Mouse (Mus musculus) lung, postnatal 0 days (tissue): ENCODE data around the gene Caprin2. TPM values are rescaled to one million over a fixed set of nuclear protein-coding genes. Genes with fewer than 3 reads are reported as not detected.

ENCODE experiments used
- ATAC-seq: fragments of 200-750 bp; cut with Nextera tagmentation; 2 replicates; pipeline ENCODE4 v1.8.0; 2017; ENCODE audit warnings: moderate library complexity
- DNase-seq: peaks from one replicate; pipeline ENCODE4 v3.0.0-alpha.2; 2016; ENCODE audit warnings: low spot score
- H3K27ac ChIP-seq: fragments of 300-500 bp; sonication (generic); 2 replicates; pipeline ENCODE4 v1.5.1; 2014; ENCODE audit warnings: antibody characterized with exemption, mild to moderate bottlenecking, low read length, mixed read lengths
- H3K27me3 ChIP-seq: fragments of 300-500 bp; sonication (generic); replicated peaks from 2 replicates; pipeline ENCODE4 v1.6.1; 2014; ENCODE audit warnings: low read length, mixed read lengths; ENCODE audit not compliant: insufficient read depth
- H3K36me3 ChIP-seq: fragments of 300-500 bp; sonication (generic); 2 replicates; pipeline ENCODE4 v1.6.1; 2014; ENCODE audit warnings: low read length, mixed read lengths; ENCODE audit not compliant: insufficient read depth
- H3K4me1 ChIP-seq: fragments of 300-500 bp; sonication (generic); 2 replicates; pipeline ENCODE4 v1.6.1; 2014; ENCODE audit warnings: antibody characterized with exemption, low read depth, low read length, mixed read lengths; ENCODE audit not compliant: insufficient read depth
- H3K4me2 ChIP-seq: fragments of 300-500 bp; sonication (generic); replicated peaks from 2 replicates; pipeline ENCODE4 v1.6.1; 2014; ENCODE audit warnings: low read depth, mild to moderate bottlenecking, low read length, moderate library complexity, mixed read lengths
- H3K4me3 ChIP-seq: fragments of 300-500 bp; sonication (generic); 2 replicates; pipeline ENCODE4 v1.5.1; 2014; ENCODE audit warnings: low read depth, low read length
- H3K9ac ChIP-seq: fragments of 300-500 bp; sonication (generic); replicated peaks from 2 replicates; pipeline ENCODE4 v1.6.1; 2014; ENCODE audit warnings: low read depth, mild to moderate bottlenecking
- H3K9me3 ChIP-seq: fragments of 300-500 bp; sonication (generic); 2 replicates; pipeline ENCODE4 v1.6.1; 2016; ENCODE audit warnings: low read length, mixed read lengths
- CTCF ChIP-seq: IDR thresholded peaks from 2 replicates; pipeline ENCODE4 v1.5.1; 2016; ENCODE audit warnings: antibody characterized with exemption, mild to moderate bottlenecking
- EP300 ChIP-seq: IDR thresholded peaks from 2 replicates; pipeline ENCODE4 v1.6.1; 2016; ENCODE audit warnings: antibody characterized with exemption, mild to moderate bottlenecking, control low read depth
- WGBS: fragments of 180-500 bp; shearing (Covaris S2); extraction: QIAGEN DNeasy Blood & Tissue Kit; methylation state at CpG from one replicate; pipeline ENCODE4 v1.1.7; 2014; 5-methylcytosine and 5-hydroxymethylcytosine counted together
- polyA plus RNA-seq: library from polyadenylated mRNA; unstranded; fragments of >200 nt; fragmentation: Nextera tagmentation; extraction: Ambion mirVana; gene quantifications from 2 replicates; pipeline ENCODE4 v1.2.1, GENCODE M21; 2015

Caprin2 gene
- polyA plus RNA-seq, 1 experiment from 2014 or later: 3.8 TPM

DNA sequence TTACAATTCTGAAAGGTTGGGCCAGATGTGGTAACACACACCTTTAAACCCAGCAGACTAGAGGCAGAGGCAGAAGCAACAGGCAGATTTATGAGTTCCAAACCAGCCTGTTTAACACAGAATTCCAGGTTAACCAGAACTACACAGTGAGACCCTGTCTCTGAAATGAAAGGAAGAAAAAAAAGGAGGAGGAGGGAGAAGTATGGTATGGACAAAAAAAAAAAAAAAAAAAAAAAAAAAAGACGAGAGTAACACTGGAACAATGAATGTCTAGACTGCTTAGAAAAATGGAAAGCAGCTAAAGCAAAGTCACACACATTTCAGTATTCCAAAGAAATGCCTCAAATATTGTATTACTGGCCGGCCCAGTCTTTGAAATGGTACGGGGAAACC is 65.7 kb downstream of the Caprin2 start:
- H3K4me1 ChIP-seq: peaks cover 4% of the 10 kb centered on the region; the same call in 1 of the 2 replicates
- no peak for ATAC-seq
- H3K9me3 ChIP-seq: no peaks in the 10 kb centered on the region
- peak overlapping the region; percentile 83 for H3K4me2 ChIP-seq
- DNase-seq: no peak
- H3K27me3 ChIP-seq: no peaks in the 10 kb centered on the region
- H3K4me3 ChIP-seq: peak overlapping the region; percentile 96
- TF ChIP-seq EP300 (no peak), CTCF (no peak)
- H3K9ac ChIP-seq: peak overlapping the region; percentile 50
- H3K27ac ChIP-seq: no peak overlapping the region
- no peaks in the 10 kb centered on the region for H3K36me3 ChIP-seq
- 0% methylated on average over 2 of the region's 3 CpGs for WGBS

DNA sequence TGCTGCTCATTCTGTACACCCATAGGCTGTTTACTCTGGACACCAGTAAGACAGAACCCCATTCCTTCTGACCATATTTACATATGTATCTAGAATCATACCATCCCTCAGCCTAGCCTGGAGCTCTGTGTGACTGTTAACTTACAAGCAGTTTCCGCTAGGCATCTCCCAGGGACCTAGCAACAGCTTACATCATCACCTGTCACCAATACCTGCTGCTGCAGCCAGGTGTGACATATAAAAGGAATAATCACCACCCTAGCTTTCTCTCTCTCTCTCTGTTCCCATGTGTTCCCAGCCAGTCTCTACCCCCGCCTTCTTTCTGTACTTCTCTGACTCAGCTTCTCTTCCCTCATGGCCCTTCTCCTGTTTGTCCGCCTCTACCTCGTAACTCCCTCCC is 69.9 kb downstream of the Caprin2 start:
- TF ChIP-seq EP300: no peak
- no peak for TF ChIP-seq CTCF
- no peak overlapping the region for H3K9ac ChIP-seq
- 77% methylated on average over 4 of the region's 4 CpGs for WGBS
- no peaks in the 10 kb centered on the region for H3K27me3 ChIP-seq
- H3K36me3 ChIP-seq: no peaks in the 10 kb centered on the region
- no peak for ATAC-seq
- H3K9me3 ChIP-seq: no peaks in the 10 kb centered on the region
- no peak overlapping the region for H3K4me3 ChIP-seq
- peaks cover 4% of the 10 kb centered on the region; the same call in 1 of the 2 replicates for H3K4me1 ChIP-seq
- H3K4me2 ChIP-seq: no peak overlapping the region
- no peak overlapping the region for H3K27ac ChIP-seq
- DNase-seq: no peak

DNA sequence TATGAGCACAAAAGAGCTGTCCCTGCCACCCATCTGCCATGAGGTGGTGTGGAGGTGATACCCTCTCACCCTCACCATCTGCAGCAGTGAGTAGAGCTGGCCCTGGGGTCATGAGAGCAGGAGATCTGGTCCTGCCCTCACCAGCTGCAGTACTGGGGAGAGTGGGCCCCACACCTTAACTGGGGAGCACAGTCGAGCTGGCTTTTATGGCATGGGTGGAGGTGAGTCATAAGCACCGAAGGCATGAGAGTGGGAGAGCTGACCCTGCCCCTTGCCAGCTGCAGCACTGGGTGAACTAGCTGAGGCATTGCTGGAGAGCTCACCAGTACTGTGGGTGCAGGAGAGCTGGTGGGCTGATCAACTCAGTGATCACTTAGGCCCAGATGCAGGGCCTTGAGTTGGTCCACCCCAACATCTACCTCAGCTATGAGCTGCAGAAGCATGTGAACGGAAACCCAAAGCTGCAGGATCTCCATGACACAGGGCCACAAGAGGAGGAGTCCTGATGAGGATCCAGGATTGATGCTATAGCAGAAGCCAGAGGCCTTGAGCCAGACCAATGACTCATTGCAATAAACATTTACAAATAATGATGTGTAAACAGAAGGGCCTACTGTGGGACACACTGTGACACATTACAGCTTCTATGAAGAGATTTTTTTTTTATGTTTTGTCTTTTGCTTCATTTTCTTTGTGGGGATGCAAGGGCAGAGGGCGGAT is 77.3 kb downstream of the Caprin2 start:
- ATAC-seq (peak; percentile 83), DNase-seq (peak; percentile 43)
- Histone ChIP-seq H3K9ac (no peak overlapping the region), H3K4me3 (no peak overlapping the region), H3K27ac (no peak overlapping the region), H3K27me3 (no peaks in the 10 kb centered on the region), H3K36me3 (peaks cover 13% of the 10 kb centered on the region; the same call in 1 of the 2 replicates), H3K9me3 (no peaks in the 10 kb centered on the region), H3K4me1 (no peaks in the 10 kb centered on the region), H3K4me2 (no peak overlapping the region)
- WGBS: 76% methylated on average over 4 of the region's 4 CpGs
- peak; percentile 44; the same call in 1 of the 2 replicates for TF ChIP-seq EP300
- no peak for TF ChIP-seq CTCF

DNA sequence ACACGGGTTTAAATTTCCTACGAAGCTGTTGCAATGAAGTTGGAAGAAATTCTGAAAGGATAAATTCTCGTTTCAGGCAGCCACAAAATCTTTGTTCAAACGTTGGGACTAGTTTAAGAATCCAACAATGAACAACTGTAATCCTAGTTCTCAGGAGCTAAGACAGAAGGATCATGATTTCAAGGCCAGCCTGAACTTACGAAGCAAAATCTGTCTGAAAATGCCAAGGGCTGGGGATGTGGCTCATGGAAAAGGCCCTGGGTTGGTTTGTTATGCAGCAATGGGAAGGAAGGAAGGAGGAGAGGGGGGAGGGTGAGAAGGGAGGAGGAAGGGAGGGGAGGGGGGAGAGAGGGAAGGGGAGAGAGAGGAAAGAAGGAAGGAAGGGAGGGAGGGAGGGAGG is 79.3 kb downstream of the Caprin2 start:
- Histone ChIP-seq H3K9ac (no peak overlapping the region), H3K36me3 (peaks cover 14% of the 10 kb centered on the region; the same call in 1 of the 2 replicates), H3K4me3 (no peak overlapping the region), H3K27ac (no peak overlapping the region), H3K9me3 (no peaks in the 10 kb centered on the region), H3K4me1 (no peaks in the 10 kb centered on the region), H3K4me2 (no peak overlapping the region), H3K27me3 (no peaks in the 10 kb centered on the region)
- DNase-seq (no peak), ATAC-seq (no peak)
- 80% methylated on average over 5 of the region's 5 CpGs for WGBS
- TF ChIP-seq EP300 (no peak), CTCF (no peak)

DNA sequence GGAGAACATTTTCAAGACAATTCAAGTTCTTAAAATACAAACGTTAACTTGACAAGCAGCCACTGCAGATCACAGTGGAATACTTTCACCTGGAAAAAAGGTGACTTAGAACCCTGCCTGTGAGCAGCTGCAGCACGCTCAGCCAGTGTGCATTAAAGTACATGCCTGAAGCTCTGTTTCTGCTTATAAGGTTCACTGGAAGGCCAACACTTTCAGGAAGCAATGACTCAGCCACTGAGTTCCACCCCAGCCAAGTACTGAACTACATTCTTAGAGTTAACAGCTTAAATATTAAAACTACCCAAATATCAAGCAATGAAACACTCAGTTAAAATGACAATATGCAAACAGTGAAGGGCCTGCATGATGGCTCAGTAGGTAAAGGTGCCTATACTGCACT is 84.9 kb downstream of the Caprin2 start:
- H3K4me2 ChIP-seq: no peak overlapping the region
- peaks cover 29% of the 10 kb centered on the region for H3K36me3 ChIP-seq
- H3K27me3 ChIP-seq: no peaks in the 10 kb centered on the region
- DNase-seq (no peak), ATAC-seq (no peak)
- no peaks in the 10 kb centered on the region for H3K4me1 ChIP-seq
- WGBS: 81% methylated on average over 2 of the region's 2 CpGs
- no peak for TF ChIP-seq EP300
- TF ChIP-seq CTCF: no peak
- no peak overlapping the region for H3K27ac ChIP-seq
- H3K9ac ChIP-seq: no peak overlapping the region
- no peak overlapping the region for H3K4me3 ChIP-seq
- H3K9me3 ChIP-seq: no peaks in the 10 kb centered on the region

DNA sequence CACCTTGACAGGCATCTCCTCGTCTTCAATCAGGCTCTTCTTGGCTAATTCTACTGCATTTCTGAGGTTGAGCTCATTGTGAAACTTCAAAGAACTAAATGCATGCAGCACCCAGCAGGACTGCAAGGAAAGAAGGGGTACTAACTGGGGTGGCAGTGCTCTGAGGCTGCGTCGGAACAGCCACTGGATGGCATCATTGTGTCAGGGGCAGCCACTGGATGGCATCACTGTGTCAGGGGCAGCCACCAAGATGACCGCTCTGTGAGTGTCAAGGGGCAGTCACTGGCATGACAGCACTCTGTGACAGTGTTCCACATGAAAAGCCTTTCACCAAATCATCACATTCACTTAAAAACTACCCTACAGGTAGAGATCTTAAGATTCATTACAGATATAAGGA is 96.3 kb downstream of the Caprin2 start:
- H3K27ac ChIP-seq: no peak overlapping the region
- H3K4me3 ChIP-seq: no peak overlapping the region
- TF ChIP-seq CTCF (peak; percentile 47), EP300 (no peak)
- no peak overlapping the region for H3K4me2 ChIP-seq
- no peak overlapping the region for H3K9ac ChIP-seq
- DNase-seq (no peak), ATAC-seq (no peak)
- 79% methylated on average over 4 of the region's 4 CpGs for WGBS
- peaks cover 36% of the 10 kb centered on the region for H3K36me3 ChIP-seq
- H3K9me3 ChIP-seq: no peaks in the 10 kb centered on the region
- H3K4me1 ChIP-seq: no peaks in the 10 kb centered on the region
- no peaks in the 10 kb centered on the region for H3K27me3 ChIP-seq
